In genomic region chr17:78895394-78895793, GRCm38 (mm10) we compare ENCODE assay signal across 8 mouse cellular contexts. TPM values are rescaled to one million over a fixed set of nuclear protein-coding genes. Genes with fewer than 3 reads are reported as not detected.
A peak's percentile ranks its signal among the peaks of the same experiment; 100 is the strongest.
DNase-seq lines count a peak whose midpoint lies in the region; ATAC-seq and TF ChIP-seq lines count a peak whose summit lies in the region.

No protein-coding gene starts in this region.

- peak overlapping the region; percentile 73 for H3K9ac ChIP-seq in ES-Bruce4 (ENCODE audit: low read depth, poor library complexity, severe bottlenecking)
- peak overlapping the region; percentile 43; the same call in 1 of the 2 replicates for H3K9ac ChIP-seq in limb, embryonic 14.5 days (ENCODE audit: low read depth, low read length, severe bottlenecking)

- peak; percentile 88 for DNase-seq in heart, adult 11 months
- DNase-seq in heart, embryonic 10.5 days (ENCODE audit: low spot score), result no peak
- peak; percentile 76 for DNase-seq in embryo, embryonic 11 days
- DNase-seq in limb, embryonic 14.5 days (ENCODE audit: low spot score), result peak; percentile 92
- peak; percentile 36 for DNase-seq in ovary, adult 18-20 months (ENCODE audit: low spot score)
- DNase-seq in cerebellum, adult 18-20 months, result no peak

- TF ChIP-seq EP300 in ES-Bruce4 (IDR thresholded peaks at IDR 0.05; ENCODE audit: insufficient read depth, low read depth, low read length), result no peak

- H3K4me1 ChIP-seq in heart, embryonic 10.5 days, result no peaks in the 10 kb centered on the region
- H3K4me1 ChIP-seq in ES-Bruce4 (ENCODE audit: control insufficient read depth, insufficient read depth, low read length), result no peaks in the 10 kb centered on the region
- peaks cover 2% of the 10 kb centered on the region; the same call in 1 of the 2 replicates for H3K4me1 ChIP-seq in limb, embryonic 14.5 days (ENCODE audit: control insufficient read depth, insufficient read depth, low read length)

- H3K4me3 ChIP-seq in heart, embryonic 10.5 days, result no peak overlapping the region
- H3K4me3 ChIP-seq in ES-Bruce4 (ENCODE audit: low read depth, low read length), result peak overlapping the region; percentile 93
- peak overlapping the region; percentile 23 for H3K4me3 ChIP-seq in limb, embryonic 14.5 days (replicated peaks; ENCODE audit: low read length)

- no peak overlapping the region for H3K27ac ChIP-seq in heart, embryonic 10.5 days
- no peak overlapping the region for H3K27ac ChIP-seq in ES-Bruce4 (ENCODE audit: insufficient read depth, low read length)
- no peak overlapping the region for H3K27ac ChIP-seq in limb, embryonic 14.5 days (replicated peaks; ENCODE audit: low read depth, low read length)

- H3K4me2 ChIP-seq in limb, embryonic 14.5 days (replicated peaks; ENCODE audit: low read depth, low read length, severe bottlenecking), result peak overlapping the region; percentile 43

- no peaks in the 10 kb centered on the region for H3K9me3 ChIP-seq in heart, embryonic 10.5 days
- H3K9me3 ChIP-seq in ES-Bruce4 (replicated peaks; ENCODE audit: control insufficient read depth, insufficient read depth, low read length, poor library complexity, severe bottlenecking), result no peaks in the 10 kb centered on the region
- no peaks in the 10 kb centered on the region for H3K9me3 ChIP-seq in limb, embryonic 14.5 days (ENCODE audit: control insufficient read depth, low read length)

- peak; percentile 59 to 71; a peak in 2 of 4 replicates for ATAC-seq in hematopoietic stem cell, adult 5-6 weeks (replicated peaks in 1 of 2; ENCODE audit: insufficient read depth in 1 of 2, low FRiP score in 2 of 2, low TSS enrichment in 1 of 2, low read depth in 1 of 2, poor library complexity in 2 of 2, severe bottlenecking in 2 of 2)
- ATAC-seq in limb, embryonic 14.5 days (ENCODE audit: low FRiP score, low read depth), result 0 out of 2 replicates have a peak, but pooled peaks have one; percentile 68

- TF ChIP-seq POLR2A in ES-Bruce4 (IDR thresholded peaks at IDR 0.05; ENCODE audit: insufficient read depth, low read length), result no peak
- TF ChIP-seq POLR2A in limb, embryonic 14.5 days (IDR thresholded peaks at IDR 0.05; ENCODE audit: borderline replicate concordance, extremely low read depth, insufficient read depth, insufficient read length), result no peak

- no peaks in the 10 kb centered on the region for H3K27me3 ChIP-seq in heart, embryonic 10.5 days (ENCODE audit: insufficient read depth, poor library complexity, severe bottlenecking)
- no peaks in the 10 kb centered on the region for H3K27me3 ChIP-seq in ES-Bruce4 (ENCODE audit: control insufficient read depth, insufficient read depth, low read length, poor library complexity, severe bottlenecking)
- no peaks in the 10 kb centered on the region for H3K27me3 ChIP-seq in limb, embryonic 14.5 days (ENCODE audit: control insufficient read depth, insufficient read depth, low read length)

- H3K36me3 ChIP-seq in heart, embryonic 10.5 days, result no peaks in the 10 kb centered on the region
- H3K36me3 ChIP-seq in ES-Bruce4 (ENCODE audit: control insufficient read depth, insufficient read depth, low read length, poor library complexity, severe bottlenecking), result no peaks in the 10 kb centered on the region
- H3K36me3 ChIP-seq in limb, embryonic 14.5 days (ENCODE audit: control insufficient read depth, insufficient read depth, low read length), result no peaks in the 10 kb centered on the region

- peak; percentile 42 for TF ChIP-seq CTCF in ES-Bruce4 (IDR thresholded peaks at IDR 0.05; ENCODE audit: low read depth, low read length)

- 38% methylated on average over 8 of the region's 8 CpGs for WGBS in heart, embryonic 10.5 days
- WGBS in limb, embryonic 14.5 days, result 15% methylated on average over 8 of the region's 8 CpGs

RNA-seq across cellular contexts. Expression of gene Sult6b1, which starts 11.4 kb away (rescaled TPM):
- 0.06 and 0.10 TPM in 2 replicates for polyA plus RNA-seq in heart, embryonic 10.5 days (2016; fragmentation: Nextera tagmentation; extraction: Ambion mirVana)
- 6.8 and 7.8 TPM in 2 replicates for polyA plus RNA-seq in ES-Bruce4 (2011; ENCODE audit: insufficient read depth, insufficient read length, low read depth, missing spikeins)
- 0.13 TPM in 1 of 2 replicates, not detected in the other for total RNA-seq in hematopoietic stem cell, adult 5-6 weeks (2017)
- 0.11 TPM in 1 of 2 replicates, not detected in the other for polyA plus RNA-seq in limb, embryonic 14.5 days (2012; rRNA removed)
- 0.11 and 0.15 TPM in 2 replicates for polyA plus RNA-seq in limb, embryonic 14.5 days (2014; fragmentation: Nextera tagmentation; extraction: Ambion mirVana)

RNA-seq across cellular contexts. Expression of gene Eif2ak2, which starts 13.0 kb away (rescaled TPM):
- 7.3 and 9.7 TPM in 2 replicates for polyA plus RNA-seq in heart, embryonic 10.5 days (2016; fragmentation: Nextera tagmentation; extraction: Ambion mirVana)
- 21.0 and 22.4 TPM in 2 replicates for polyA plus RNA-seq in ES-Bruce4 (2011; ENCODE audit: insufficient read depth, insufficient read length, low read depth, missing spikeins)
- 70.4 and 76.2 TPM in 2 replicates for total RNA-seq in hematopoietic stem cell, adult 5-6 weeks (2017)
- polyA plus RNA-seq in limb, embryonic 14.5 days (2012; rRNA removed), result 4.9 and 7.4 TPM in 2 replicates
- polyA plus RNA-seq in limb, embryonic 14.5 days (2014; fragmentation: Nextera tagmentation; extraction: Ambion mirVana), result 8.7 and 9.0 TPM in 2 replicates

RNA-seq across cellular contexts. Expression of gene Cebpzos, which starts 20.9 kb away (rescaled TPM):
- polyA plus RNA-seq in heart, embryonic 10.5 days (2016; fragmentation: Nextera tagmentation; extraction: Ambion mirVana), result 76.7 and 84.9 TPM in 2 replicates
- 100 and 101 TPM in 2 replicates for polyA plus RNA-seq in ES-Bruce4 (2011; ENCODE audit: insufficient read depth, insufficient read length, low read depth, missing spikeins)
- 48.8 and 51.5 TPM in 2 replicates for total RNA-seq in hematopoietic stem cell, adult 5-6 weeks (2017)
- polyA plus RNA-seq in limb, embryonic 14.5 days (2012; rRNA removed), result 22.0 and 34.3 TPM in 2 replicates
- polyA plus RNA-seq in limb, embryonic 14.5 days (2014; fragmentation: Nextera tagmentation; extraction: Ambion mirVana), result 100 and 104 TPM in 2 replicates

RNA-seq across cellular contexts. Expression of gene Cebpz, which starts 41.5 kb away (rescaled TPM):
- polyA plus RNA-seq in heart, embryonic 10.5 days (2016; fragmentation: Nextera tagmentation; extraction: Ambion mirVana), result 34.5 and 42.4 TPM in 2 replicates
- 120 and 124 TPM in 2 replicates for polyA plus RNA-seq in ES-Bruce4 (2011; ENCODE audit: insufficient read depth, insufficient read length, low read depth, missing spikeins)
- total RNA-seq in hematopoietic stem cell, adult 5-6 weeks (2017), result 157 and 297 TPM in 2 replicates
- polyA plus RNA-seq in limb, embryonic 14.5 days (2012; rRNA removed), result 18.6 and 24.3 TPM in 2 replicates
- 56.5 and 59.5 TPM in 2 replicates for polyA plus RNA-seq in limb, embryonic 14.5 days (2014; fragmentation: Nextera tagmentation; extraction: Ambion mirVana)

RNA-seq across cellular contexts. Expression of gene Ndufaf7, which starts 41.5 kb away (rescaled TPM):
- polyA plus RNA-seq in heart, embryonic 10.5 days (2016; fragmentation: Nextera tagmentation; extraction: Ambion mirVana), result 62.8 and 71.3 TPM in 2 replicates
- polyA plus RNA-seq in ES-Bruce4 (2011; ENCODE audit: insufficient read depth, insufficient read length, low read depth, missing spikeins), result 54.5 and 64.2 TPM in 2 replicates
- total RNA-seq in hematopoietic stem cell, adult 5-6 weeks (2017), result 39.7 and 46.3 TPM in 2 replicates
- 18.3 and 27.8 TPM in 2 replicates for polyA plus RNA-seq in limb, embryonic 14.5 days (2012; rRNA removed)
- polyA plus RNA-seq in limb, embryonic 14.5 days (2014; fragmentation: Nextera tagmentation; extraction: Ambion mirVana), result 49.7 and 53.2 TPM in 2 replicates

Comparison
In these comparisons a context has a peak if more than half of its experiments do, and no peak if none do; other contexts are left out.
1. DNase-seq: peak in heart, adult 11 months (single experiment), embryo, embryonic 11 days (single experiment), limb, embryonic 14.5 days (single experiment) and ovary, adult 18-20 months (single experiment); none in heart, embryonic 10.5 days (single experiment) and cerebellum, adult 18-20 months (0 of 2).